Mouse (Mus musculus) adipocyte (in vitro differentiated cells): Measurements from ENCODE around the gene Atf7.

Experiments
- DNase-seq: peaks from one replicate; pipeline ENCODE4 v3.0.0-alpha.2; 2016; ENCODE audit warnings: low spot score

The Atf7 gene

DNA sequence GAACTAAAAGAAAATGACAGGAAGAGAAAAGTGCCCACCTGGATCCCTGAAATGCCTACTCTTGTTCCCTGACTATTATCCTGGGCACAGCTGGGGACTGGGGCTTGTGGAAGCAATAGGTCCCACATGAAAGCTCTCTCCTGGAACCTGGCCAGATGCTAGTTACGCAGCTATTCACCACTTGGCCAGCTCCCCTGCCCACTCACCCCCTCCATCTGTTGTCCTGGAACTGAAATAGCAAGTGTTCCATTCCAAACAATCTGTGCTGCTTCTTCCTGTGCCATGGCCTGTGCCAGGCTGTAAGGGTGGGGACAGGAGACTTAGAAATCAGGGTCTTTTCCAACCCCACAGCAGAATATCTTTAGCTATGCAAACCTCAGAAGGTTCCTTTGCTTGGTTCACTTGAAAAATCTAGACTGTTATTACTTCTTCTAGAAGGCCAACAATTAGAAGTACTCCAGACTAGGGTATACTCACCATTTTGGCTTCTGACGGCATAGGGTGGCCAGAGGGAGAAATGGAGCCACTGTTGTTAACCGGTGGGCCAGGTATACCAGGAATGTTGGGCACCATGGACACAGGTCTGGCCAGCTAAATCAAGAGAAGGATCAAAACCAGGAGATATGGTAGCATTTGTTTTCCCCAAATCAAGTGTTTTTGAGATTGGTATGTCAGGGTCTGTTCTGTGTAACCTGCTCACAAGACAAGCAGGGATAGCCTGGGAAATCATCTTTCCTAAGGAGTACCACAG, 78.4 kb downstream of the Atf7 start:
- peak; percentile 86 for DNase-seq

DNA sequence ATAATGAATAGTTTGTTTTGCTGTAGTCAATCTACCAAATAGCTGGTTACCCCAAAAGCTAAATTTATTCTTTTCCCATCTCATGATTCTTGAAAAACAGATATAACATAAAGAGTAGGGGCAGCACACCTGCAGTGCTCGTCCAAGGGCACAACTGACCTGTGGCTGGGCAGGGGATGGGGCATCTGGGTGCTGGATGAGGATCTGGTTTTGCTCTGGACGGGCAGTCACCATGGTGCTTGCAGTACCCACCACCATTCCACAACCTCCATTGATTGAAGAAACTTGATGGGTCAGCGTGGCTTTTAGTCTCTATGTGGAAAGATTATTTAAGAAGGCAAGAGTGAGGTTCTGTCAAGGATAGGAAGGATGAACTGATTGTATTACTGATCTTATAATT, 79.0 kb downstream of the Atf7 start:
- DNase-seq: no peak

DNA sequence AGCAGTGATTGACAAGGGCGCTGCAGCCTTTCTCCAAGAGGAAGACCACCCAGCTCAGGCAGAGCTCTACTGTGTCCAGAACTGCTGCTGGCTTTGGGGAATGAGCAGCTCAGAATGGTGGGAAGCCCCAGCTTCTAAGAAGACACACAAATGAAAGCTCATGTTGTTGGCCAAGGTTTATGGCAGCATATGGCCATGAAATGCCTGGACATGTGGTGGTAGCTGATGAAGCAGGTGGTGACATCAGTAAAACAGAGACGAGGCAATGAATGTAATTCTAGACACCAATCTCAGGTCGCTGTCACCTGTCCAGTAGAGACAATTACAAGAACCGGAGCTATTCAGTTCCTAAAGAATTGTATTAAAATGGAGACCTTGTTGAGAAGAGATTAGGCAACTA, 80.5 kb downstream of the Atf7 start:
- no peak for DNase-seq

DNA sequence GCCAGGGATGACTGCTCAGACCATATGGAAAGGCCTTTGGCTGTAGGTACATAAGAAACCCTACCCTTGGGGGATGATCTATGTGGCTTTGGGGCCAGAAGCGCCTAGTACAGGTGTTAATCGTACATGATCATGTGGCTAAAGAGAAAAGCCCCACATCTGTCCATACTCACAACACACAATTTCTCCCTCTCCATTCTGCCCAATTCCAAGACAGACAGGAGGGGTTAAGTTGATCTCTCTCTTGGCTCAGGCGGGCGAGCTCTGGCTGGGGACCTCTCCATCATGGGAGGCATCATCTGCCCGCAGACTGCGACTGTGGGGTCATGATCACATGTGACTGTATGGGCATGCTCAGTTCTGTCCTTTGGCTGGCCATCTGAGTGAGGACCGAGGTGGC, 91.3 kb downstream of the Atf7 start:
- no peak for DNase-seq

DNA sequence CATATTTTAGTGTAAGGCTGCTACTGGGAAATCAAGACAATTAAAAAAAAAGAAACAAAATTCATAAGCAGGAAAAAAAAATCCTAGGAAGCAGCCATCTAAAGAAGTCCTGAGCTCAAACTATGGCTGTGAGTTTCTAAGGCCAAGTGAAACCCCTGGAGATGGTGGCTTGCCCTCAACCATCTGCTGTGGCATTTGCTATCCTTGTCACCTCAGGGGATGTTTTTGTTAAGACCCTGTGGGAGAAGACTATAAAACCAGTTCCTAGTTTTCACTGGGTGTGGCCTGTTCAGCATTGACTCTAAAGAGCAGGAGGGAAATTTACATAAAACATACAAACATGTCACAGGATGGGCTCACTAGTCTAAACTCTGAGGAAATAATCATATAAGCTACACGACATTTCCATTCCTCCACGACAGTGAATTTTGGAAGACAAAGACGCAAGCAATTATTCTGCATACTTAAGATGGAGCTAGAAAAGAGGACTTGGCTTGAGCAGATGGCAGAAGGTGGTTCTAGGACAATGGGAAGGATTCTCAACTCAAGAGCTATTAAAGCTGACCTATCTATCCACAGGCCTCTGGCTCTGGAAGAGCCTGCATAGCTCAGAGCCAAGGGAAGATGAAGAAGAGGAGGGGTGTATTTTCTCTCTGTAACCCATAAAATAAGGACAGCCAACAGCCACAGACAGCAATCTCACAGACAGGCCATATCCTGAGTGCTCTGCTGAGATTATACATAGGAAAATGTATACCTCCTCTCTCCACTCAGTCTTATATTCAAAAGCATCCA, 93.0 kb downstream of the Atf7 start:
- no peak for DNase-seq

DNA sequence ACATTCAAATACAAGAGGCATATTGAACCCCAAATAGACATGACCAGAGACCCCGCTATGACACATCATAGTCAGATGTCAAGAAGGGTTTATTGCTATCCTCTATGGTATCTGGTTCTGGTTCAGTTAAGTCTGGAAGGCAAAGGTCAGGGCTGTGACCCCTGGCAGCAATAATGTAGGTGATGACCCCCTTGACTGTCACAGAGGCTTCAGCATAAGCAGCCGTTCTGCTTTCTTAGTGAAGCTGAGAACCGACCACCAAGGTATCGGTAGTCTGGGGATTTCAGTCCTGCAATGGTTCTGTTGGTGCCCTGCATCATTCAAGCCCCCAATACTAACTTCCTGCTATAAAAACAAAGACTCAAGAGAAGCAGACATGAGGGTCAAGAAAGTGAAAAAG, 93.7 kb downstream of the Atf7 start:
- DNase-seq: no peak

DNA sequence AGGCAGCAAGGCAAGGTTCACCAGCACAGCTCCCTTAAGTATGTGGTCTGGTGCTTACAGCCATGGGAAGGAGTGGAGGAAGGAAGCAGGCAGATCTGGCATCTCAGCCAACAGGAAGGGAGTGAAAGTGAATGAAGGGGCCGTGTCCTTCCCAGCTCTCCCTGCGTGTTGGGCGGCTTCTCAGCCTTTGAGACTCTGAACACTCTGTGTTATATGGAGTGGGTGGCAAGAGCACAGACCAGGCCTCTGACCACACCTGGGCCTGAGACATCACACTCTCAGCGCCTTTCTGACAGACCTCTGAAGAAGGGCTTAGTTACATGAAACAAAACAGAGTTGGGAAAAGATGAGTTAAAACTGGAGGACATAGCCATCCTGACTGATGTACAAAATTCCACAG, 94.7 kb downstream of the Atf7 start:
- no peak for DNase-seq

DNA sequence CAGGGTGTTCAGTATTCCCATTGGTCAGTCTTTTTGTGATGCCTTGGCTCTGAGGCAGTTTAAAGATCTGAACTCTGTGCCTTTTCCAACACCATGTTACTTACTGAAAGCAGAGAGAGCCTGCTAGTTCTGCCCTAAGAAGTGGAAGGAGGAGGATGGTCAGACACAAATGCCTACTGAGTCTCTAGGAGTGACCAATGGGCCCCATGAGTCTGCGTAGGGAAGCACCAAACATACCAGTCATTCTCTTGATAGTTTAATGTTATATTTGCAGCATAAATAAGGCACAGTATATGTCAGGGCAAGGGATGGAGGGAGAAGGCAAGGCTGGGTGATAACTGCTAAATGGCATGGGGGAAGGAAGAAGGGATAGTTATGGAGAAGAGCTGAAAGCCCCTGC, 96.9 kb downstream of the Atf7 start:
- DNase-seq: no peak

DNA sequence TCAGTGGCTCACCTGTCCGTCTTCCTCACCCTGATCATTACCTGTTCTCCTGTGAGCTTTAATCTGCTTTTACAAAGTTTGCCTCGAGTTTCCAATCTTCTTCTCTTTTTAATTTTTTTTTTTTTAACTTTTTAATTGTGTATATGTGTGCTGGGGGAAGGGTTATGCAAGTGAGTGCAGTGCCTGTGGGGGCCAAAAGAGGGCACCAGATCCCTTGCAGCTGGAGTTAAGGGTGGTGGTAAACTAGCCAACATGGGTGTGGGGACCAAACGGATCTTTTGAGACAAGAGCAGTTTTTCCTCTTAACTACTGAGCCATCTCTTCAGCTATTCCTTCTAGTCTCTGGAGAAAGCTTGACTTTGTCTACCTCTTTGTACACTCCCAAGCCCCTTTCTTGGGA, 97.3 kb downstream of the Atf7 start:
- no peak for DNase-seq

DNA sequence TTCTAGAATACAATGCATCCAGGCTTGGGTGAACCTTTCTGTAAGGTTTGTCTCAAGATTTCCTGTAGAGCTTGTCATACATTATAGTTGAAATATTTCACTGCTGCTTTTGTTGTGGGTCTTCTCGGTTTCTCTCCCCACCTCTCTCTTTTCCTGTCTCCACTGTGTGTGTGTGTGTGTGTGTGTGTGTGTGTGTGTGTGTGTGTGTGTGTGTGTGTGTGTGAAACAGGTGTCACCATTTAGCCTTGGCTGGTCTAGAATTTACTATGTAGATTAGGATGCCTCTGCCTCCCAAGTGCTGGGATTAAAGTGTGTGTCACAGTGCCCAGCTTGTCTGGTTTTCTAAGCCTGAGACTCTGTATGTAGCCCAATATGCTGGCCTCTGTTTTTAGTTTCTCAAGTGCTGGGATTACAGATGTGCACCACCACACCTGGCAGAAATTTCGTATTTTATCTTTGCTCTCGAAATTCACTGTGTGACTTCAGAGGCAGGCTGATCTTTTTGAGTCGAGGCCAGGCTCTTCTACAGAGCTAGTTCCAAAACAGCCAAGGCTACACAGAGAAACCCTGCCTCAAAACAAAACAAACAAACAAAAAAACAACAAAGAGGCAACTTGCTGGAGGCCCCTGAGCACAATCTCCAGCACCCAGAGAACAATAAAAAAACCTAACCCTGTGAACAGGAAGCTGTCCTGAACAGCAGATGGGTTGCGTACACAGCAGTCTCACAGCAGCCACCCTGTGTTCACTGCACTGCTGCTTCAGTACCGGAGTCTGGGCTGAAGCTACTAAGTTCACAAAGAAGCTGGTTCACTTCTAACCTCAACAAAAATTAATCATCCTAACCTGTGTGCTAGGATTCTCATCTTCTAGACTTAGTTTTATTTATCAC, 98.9 kb downstream of the Atf7 start:
- DNase-seq: no peak

DNA sequence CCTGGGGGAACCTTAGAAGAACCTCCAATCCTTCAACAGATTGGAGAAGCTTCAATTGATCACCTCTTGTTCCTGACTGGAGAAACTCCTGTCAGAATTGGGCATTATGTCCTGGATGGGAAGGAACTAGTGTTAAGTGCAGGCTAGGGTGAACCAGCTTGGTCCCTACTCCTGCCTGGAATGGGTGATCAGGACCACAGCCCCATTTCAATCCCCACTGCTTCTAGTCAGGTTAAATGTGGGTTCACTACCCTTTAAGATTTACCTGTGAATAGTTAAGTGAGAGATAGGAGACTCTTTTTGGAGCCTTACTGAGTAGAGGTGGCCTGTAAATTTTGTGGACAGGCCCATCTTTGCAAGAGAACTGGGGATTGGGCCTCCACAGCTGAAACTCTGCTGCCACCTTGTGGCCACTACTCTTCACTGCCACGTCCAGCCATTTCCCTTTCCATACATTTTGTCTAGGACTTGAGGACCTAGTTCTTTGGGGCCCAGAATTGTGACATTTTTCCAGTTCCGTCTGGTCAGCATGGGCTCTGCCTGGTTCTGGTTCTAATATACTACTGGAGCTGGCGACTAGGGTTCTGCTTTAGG, 100.3 kb downstream of the Atf7 start, which contains the start of gene Npff:
Gene Npff, minus strand, starts transcription at position 51 of the 594 bp plus-strand sequence.
- peak; percentile 87 for DNase-seq

DNA sequence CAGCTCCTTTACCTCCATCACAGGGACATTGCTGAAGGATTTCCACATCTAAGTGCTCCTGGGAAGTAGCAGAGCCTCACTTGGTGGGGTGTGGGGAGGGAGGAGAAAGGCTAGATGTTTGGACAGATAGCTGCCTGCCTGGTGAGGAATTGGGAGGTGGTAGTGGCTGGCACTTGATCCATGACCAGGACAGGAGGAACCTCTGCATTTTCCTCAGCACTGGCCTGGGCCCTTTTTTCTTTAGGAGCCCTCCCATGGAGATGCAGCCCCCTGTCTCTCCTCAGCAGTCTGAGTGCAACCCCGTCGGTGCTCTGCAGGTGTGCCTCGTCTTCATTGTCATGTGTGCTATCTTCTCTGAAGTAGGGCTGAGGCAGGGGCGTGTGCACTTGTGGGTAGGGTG, 103.8 kb downstream of the Atf7 start:
- no peak for DNase-seq

DNA sequence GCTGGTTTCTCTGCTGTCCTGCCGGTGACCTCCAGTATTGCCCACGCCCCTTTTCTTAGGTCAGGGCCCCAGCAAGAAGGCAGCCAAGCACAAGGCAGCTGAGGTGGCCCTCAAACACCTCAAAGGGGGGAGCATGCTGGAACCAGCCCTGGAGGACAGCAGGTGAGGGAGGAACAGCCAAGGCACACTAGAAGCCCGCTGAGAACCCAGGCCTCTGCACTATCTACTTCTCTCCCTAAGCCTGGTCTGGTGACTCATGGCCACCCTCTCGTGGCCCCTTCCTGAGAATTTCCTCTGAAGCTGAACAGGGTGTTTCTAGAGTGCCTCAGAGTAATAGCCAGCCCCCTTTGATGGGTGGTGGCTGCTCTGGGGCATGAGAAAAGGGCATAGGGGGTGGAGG, 104.8 kb downstream of the Atf7 start:
- no peak for DNase-seq

DNA sequence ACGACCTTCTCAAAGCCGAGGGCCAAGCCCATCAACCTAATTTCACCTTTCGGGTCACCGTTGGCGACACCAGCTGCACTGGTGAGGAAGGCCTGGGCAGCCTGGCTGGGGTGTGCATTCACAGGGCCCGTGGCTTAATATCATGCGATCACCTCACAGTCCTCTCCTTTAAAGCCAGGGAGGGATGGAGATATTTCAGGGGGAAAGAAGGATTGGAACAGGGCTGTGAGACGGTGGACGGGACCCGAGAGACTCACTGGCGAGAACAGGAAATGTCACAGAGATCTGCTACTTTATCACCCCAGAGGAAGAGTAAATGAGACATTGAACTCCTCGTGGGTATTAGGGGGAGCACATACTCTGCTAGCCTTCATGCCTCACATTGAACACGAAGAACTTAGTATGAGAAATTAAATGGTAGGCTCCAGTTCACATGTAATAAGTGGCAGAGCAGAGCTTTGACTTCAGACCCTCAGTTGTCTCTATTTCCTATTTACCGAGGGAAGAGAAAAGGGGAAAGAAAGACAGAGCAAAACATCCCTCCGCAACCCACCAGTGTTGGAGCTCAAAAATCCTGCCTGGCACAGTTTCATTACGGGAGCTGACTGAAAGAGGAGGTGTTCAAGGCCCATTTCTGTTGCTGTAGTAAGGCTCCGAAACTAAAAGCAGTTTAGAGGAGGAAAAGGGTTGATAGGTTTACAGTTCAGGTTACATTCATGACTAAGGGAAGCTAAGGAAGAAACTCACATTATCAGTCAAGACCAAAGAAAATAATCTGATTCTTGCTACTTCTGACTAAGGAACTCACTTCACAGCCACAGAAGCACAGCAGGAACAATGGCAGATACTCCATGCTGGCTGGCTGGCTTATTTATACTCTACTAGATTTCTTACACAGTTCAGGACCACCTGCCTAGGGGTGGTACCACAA, 105.8 kb downstream of the Atf7 start:
- DNase-seq: no peak

DNA sequence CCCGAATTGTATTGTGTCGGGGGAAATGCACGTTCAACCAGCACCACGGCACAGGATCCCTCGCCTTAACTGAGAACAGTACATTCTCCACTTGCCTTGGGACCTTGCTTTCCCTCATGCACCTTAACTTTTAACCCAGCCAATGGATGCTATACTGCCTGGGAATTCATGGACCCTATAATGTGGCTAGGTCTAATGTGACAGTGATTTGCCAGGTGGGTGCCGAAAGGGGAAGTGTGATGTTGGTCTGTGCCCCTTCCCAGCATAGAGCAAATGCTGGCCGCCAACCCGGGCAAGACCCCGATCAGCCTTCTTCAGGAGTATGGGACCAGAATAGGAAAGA, 106.4 kb downstream of the Atf7 start:
- no peak for DNase-seq

DNA sequence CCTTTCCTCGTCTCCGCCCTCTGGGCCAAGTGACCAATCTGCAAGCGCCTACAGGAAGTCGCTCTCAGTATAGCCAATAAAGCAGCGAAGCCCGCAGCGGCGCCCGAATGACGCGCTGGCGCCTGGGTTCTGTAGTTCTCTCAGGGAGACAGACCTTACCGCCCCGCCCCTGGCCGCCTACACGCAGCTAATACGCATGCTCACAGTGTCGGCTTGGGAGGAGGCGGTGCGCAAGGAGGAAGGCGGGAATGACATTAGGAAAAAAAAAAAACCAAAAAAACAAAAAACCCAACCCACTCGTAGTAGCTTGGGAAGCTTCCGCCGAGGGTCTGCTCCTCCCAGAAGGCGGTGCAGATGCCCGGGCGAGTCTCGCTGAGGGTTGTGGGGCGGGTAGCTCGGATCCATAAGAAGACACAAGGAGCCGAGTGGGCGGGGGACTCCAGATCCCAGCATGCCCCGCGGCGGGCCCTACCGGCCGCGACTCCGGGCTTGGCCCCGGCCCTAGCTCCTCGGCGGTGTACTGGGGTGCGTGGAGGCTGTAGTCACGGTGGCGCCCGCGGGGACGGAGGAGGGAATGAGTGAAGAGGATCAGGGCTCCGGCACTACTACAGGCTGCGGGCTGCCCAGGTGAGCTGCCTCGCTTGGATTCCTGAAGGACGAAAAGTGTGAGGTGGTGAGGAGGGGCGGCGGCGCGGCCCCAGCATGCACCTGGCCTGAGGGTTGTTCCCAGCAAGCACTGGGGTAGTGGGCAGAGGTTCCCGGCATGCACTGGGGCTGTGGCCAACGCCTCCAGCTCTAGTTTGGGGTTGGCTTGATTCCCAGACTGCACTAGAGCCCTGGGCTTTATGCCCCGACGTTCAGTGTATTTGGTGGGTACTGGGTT, 107.0 kb downstream of the Atf7 start, which contains the start of gene Tarbp2:
Gene Tarbp2, plus strand, starts transcription at position 217 of the 883 bp plus-strand sequence.
- DNase-seq: peak; percentile 100

DNA sequence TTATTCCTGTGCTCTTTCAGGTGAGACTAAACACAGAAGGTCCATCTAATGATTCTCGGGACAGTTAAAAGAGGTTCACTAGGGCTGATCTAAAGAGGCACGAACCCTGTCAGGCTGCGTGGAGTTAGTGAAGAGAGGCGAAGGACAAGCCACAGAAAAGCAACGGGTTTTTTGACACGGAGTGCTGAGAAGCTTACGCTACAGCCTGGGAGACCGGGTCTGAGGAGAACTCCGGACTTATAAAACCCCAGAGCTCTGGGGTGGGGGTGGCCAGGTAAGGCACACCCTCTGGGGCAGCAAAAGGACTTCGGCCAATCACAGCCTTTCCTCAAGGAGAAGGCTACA, 107.7 kb downstream of the Atf7 start:
- DNase-seq: no peak

DNA sequence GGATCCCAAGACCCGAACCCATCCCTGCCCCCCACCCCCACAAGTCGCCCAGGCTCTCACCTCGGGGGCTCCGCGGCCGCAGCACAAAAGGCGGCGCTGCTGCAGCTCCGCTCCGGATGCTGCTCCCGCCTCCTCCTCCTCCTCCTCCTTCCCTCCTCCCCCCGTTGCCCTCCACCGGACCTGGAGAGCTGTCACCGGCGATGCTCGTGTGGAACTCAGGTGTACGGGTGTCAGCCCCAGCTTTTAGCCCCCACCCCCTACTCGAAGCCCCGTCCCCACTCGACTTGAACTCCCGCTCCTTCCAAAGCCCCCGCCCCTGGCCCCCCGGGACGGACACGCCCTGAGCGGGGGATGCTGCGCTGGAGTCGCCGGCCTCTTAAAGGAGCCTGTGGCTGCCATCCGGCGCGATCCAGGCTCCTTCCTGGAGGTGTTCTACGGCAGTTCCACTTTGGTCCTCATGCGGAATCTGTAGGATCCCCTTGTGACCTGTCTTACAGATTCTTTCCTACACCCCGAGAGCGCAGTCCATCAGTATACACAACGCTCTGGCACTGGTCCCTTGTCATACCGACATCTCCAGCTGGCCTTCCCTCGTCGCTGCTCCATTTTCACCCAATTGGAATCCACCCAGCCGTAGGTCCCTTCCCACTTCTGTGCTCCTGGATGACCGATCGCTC, 108.4 kb downstream of the Atf7 start, which contains the start of gene Map3k12:
Gene Map3k12, minus strand, starts transcription at position 337 of the 677 bp plus-strand sequence.
- DNase-seq: peak; percentile 91

DNA sequence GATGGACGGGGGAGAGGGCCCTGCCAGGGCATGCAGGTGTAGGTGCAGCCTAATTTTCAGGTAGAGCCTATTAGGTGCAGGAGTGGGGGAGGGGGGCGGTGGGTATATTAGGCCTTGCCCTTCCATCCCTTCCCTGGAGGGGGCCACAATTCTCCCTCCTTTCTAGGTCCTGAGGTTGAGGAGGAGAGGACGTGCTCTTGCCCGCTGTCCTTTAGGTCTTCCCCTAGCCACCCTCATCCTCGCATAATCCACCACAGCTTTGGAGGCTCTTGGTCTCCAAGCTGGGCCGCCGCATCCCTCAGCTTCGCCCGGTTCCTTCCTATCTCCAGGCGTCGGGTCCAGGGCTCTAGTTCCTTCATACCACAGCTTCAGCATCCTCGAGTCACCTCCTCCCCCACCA, 109.0 kb downstream of the Atf7 start:
- DNase-seq: peak; percentile 42
